Mouse (Mus musculus) urinary bladder, postnatal 10 days (tissue): ENCODE data around the gene Slc25a19.

Source experiments
- DNase-seq: peaks from one replicate; pipeline ENCODE4 v3.0.0; 2022; ENCODE audit warnings: low spot score

Slc25a19 gene

DNA sequence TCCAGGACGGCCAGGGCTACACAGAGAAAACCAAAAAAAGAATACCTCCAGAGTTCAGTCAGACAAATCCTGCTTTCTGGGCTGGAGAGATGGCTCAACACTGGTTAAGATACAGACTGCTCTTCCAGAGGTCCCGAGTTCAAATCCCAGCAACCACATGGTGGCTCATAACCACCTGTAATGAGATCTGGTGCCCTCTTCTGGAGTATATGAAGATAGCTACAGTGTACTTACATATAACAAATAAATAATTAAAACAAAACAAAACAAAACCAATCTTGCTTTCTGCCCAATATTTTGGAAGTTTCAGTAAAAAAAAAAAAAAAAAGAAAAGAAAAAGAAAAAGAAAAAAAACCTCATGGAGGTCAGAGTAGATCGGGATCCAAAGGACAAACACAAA is 32.9 kb downstream of the Slc25a19 start:
- DNase-seq: no peak

GRCm38 (mm10) chr11:115590526-115591075 is 37.5 kb downstream of the Slc25a19 start:
- no peak for DNase-seq

GRCm38 (mm10) chr11:115587984-115588383 is 40.1 kb downstream of the Slc25a19 start:
- no peak for DNase-seq

GRCm38 (mm10) chr11:115586403-115586802 is 41.7 kb downstream of the Slc25a19 start:
- no peak for DNase-seq

DNA sequence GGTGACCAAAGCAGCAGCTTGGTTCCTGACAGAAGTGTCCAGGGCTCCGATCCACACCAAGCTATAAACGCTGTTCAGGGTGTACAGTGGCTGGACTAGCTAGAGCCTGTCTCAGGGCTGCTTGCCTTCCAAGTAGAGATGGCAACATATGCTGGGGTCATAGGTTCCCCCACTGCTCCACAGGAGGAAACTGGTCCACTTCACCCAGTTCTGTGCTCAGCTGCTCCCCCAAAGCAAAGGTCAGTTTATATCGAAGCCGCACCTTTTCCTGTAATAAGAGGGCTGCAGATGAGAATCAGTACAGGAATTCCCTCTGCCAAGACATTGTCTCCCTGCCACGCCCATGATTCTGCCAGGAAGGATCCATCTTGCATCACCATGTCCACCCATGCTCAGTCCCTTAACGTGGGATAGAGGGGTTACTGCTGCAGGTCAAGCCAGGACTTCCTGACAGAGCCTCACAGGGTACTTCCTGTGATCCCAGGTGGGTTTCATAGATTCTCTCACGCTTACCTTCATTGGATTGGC is 42.5 kb downstream of the Slc25a19 start:
- DNase-seq: no peak

DNA sequence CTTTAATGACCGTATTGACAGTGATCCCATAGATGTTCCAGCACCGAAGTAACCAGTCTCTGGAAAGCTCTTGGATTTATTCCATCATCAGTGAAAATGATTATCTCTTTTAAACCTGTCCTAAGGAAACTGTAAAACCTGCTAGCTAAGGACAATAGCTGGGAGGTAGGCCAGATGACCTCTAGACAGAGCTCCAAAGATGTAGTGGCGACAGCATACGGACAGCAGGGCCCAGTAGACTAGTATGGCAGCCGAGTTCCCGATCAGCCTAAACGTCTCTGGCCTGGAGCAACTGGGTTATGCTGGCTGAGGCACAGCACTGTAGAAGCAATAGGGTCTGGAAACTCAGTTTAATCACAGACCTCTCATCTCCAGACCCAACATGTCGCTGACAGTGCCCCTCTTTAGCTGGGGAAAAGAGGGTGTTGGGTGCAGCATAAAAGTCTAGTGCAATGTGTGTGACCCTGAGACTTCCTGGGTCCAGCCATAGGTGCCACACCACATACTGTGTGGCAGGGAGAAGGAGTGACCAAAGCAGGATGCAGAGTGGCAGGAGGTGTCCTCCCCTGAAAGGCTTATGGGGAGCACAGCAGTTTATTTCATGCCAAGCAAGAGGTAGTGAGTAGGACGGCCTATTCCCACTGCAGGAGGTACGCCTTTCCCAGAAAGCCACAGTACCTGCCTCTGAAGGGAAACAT is 43.6 kb downstream of the Slc25a19 start:
- no peak for DNase-seq

GRCm38 (mm10) chr11:115582913-115583606 is 45.0 kb downstream of the Slc25a19 start:
- no peak for DNase-seq

DNA sequence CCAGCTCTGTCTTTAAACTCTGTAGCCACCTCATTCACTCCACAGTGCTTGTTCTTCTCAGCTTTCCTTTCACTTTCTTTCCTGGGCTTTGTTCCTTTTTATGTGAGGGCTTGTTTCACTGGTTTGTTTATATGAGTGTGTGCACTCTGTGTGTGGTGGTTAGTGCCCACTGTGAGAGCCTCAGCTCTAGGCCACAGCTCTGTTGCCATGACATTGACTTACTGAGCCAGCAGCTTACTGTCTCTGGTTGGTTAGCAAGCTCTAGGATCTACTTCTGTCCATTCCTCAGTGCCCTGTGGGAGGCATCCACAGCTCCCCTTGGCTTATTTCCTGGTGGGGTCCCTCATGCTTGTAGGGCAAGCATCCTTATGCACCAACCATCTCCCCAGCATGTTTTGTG is 49.0 kb downstream of the Slc25a19 start:
- DNase-seq: no peak

GRCm38 (mm10) chr11:115564961-115565360 is 63.1 kb downstream of the Slc25a19 start:
- DNase-seq: no peak
